Mouse (Mus musculus) ES-E14 (cell line): ENCODE measurements around the gene Avpi1. TPM values are rescaled to one million over a fixed set of nuclear protein-coding genes. Genes with fewer than 3 reads are reported as not detected.

ENCODE experiments used
- DNase-seq: peaks from one replicate; pipeline ENCODE4 v3.0.0-alpha.2; 2013; ENCODE audit warnings: low read depth, low spot score
- H3K27ac ChIP-seq: 2 replicates; pipeline ENCODE4 v1.5.1; 2012; ENCODE audit warnings: low read depth, mild to moderate bottlenecking, low read length, moderate library complexity, mixed read lengths; ENCODE audit not compliant: poor library complexity, insufficient read depth, severe bottlenecking
- H3K36me3 ChIP-seq: 2 replicates; pipeline ENCODE4 v1.6.1; 2012; ENCODE audit warnings: mild to moderate bottlenecking, low read length, moderate library complexity, mixed read lengths; ENCODE audit not compliant: control insufficient read depth, poor library complexity, insufficient read depth, severe bottlenecking
- H3K4me1 ChIP-seq, 2 experiments: fragments of 150-350 bp in 1 of 2; sonication (generic) in 1 of 2; 2 replicates each; pipeline ENCODE4 v1.6.1; 2012; ENCODE audit warnings: low read length in 2 of 2, mild to moderate bottlenecking in 1 of 2, mixed read lengths in 1 of 2; ENCODE audit not compliant: control insufficient read depth in 2 of 2, insufficient read depth in 2 of 2, poor library complexity in 1 of 2
- H3K4me3 ChIP-seq, 2 experiments: fragments of 150-350 bp in 1 of 2; sonication (generic) in 1 of 2; 2 replicates each; pipeline ENCODE4 v1.5.1; 2012; ENCODE audit warnings: low read length in 2 of 2, low read depth in 1 of 2, mild to moderate bottlenecking in 1 of 2, mixed read lengths in 1 of 2; ENCODE audit not compliant: insufficient read depth in 1 of 2, poor library complexity in 1 of 2, severe bottlenecking in 1 of 2
- H3K9ac ChIP-seq: 2 replicates; pipeline ENCODE4 v1.6.1; 2012; ENCODE audit warnings: low read depth, mild to moderate bottlenecking, low read length, mixed read lengths; ENCODE audit not compliant: poor library complexity, insufficient read depth, severe bottlenecking
- H3K9me3 ChIP-seq: fragments of 150-350 bp; sonication (generic); 2 replicates; pipeline ENCODE4 v1.6.1; 2012; ENCODE audit warnings: low read depth, mild to moderate bottlenecking, low read length; ENCODE audit not compliant: control insufficient read depth, insufficient read depth
- CHD2 ChIP-seq: IDR thresholded peaks from 2 replicates; pipeline ENCODE4 v1.6.1; 2014; ENCODE audit warnings: mild to moderate bottlenecking, low read depth, low read length, inconsistent platforms
- HCFC1 ChIP-seq: IDR thresholded peaks from 2 replicates; pipeline ENCODE4 v1.6.1; 2012; ENCODE audit warnings: low read length, inconsistent platforms, borderline replicate concordance; ENCODE audit not compliant: insufficient read depth
- MAFK ChIP-seq: IDR thresholded peaks from 2 replicates; pipeline ENCODE4 v1.6.1; 2014; ENCODE audit warnings: mild to moderate bottlenecking, low read depth, low read length, inconsistent platforms; ENCODE audit not compliant: insufficient read depth
- ZC3H11A ChIP-seq: IDR thresholded peaks from 2 replicates; pipeline ENCODE4 v1.6.1; 2012; ENCODE audit warnings: low read depth, mild to moderate bottlenecking, inconsistent platforms, low read length, borderline replicate concordance
- ZNF384 ChIP-seq: IDR thresholded peaks from 2 replicates; pipeline ENCODE4 v1.6.1; 2012; ENCODE audit warnings: low read depth, low read length, inconsistent platforms
- in situ Hi-C, 2 experiments: fragments of 600-800 bp; cut with MboI; formaldehyde crosslinking; loops; one replicate each; pipeline ENCODE4 v1.15.1; 2025; ENCODE audit warnings: low sequenced_read_pairs in 2 of 2, inconsistent platforms in 1 of 2; ENCODE audit not compliant: unreplicated experiment in 2 of 2
- total RNA-seq: library from RNA; depleted of rRNA; stranded (reverse); fragments of 300-350 nt; gene quantifications from 2 replicates; pipeline ENCODE4 v1.2.3, GENCODE M21; 2012; rRNA removed

Gene Avpi1
- total RNA-seq: 98.8 and 99.2 TPM in 2 replicates

GRCm38 (mm10) chr19:42128787-42129508, at the start of gene Avpi1:
TSS of gene Avpi1 (minus strand) at chr19:42129059.
- in situ Hi-C loops: no loop called here
- Histone ChIP-seq H3K9ac (peak within 1 kb of the TSS; percentile 94), H3K36me3 (peaks cover 13% of the 10 kb centered on the region), H3K9me3 (no peaks in the 10 kb centered on the region), H3K4me1 (peaks cover 26% of the 10 kb centered on the region in 2 experiments), H3K4me3 (peak within 1 kb of the TSS; percentile 85 to 100), H3K27ac (peak within 1 kb of the TSS; percentile 87)
- DNase-seq: peak; percentile 100
- TF ChIP-seq ZC3H11A (no peak), MAFK (no peak), ZNF384 (no peak), CHD2 (0 out of 2 replicates have a peak, but pooled peaks have one; percentile 52)

DNA sequence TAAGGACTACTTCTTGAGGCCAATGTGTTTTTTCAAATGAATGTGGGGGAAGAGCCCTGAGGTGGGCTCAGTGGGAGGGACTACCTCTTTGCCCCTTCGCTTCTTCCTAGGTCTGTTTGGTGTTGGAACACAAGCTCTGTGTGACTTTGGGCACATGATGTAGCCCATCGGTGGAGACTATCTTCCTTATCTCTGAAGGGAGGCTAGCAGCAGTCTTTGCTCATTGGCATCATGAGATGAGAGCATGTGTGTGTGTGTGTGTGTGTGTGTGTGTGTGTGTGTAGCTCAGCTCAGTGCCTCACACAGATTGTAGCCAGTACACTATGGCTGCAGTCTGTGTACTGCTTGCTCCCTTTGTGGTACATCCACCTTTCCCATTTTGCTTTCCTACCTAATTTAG, 48.6 kb upstream of the Avpi1 start:
- Histone ChIP-seq H3K4me3 (no peak overlapping the region), H3K27ac (no peak overlapping the region), H3K9ac (no peak overlapping the region), H3K9me3 (no peaks in the 10 kb centered on the region), H3K36me3 (peaks cover 7% of the 10 kb centered on the region; the same call in 1 of the 2 replicates), H3K4me1 (peaks cover 0 to under 1% of the 10 kb centered on the region in 2 experiments; a peak in 1 of 4 replicates)
- in situ Hi-C loops: no loop called here
- no peak for DNase-seq
- TF ChIP-seq ZNF384 (no peak), ZC3H11A (no peak), MAFK (no peak), CHD2 (no peak), HCFC1 (no peak)

GRCm38 (mm10) chr19:42176841-42177240, 48.0 kb upstream of the Avpi1 start:
- no peak overlapping the region for H3K4me3 ChIP-seq
- in situ Hi-C loops: no loop called here
- TF ChIP-seq CHD2 (no peak), ZC3H11A (no peak), MAFK (no peak), HCFC1 (no peak), ZNF384 (no peak)
- H3K27ac ChIP-seq: no peak overlapping the region
- no peaks in the 10 kb centered on the region for H3K4me1 ChIP-seq
- peaks cover 7% of the 10 kb centered on the region; the same call in 1 of the 2 replicates for H3K36me3 ChIP-seq
- no peaks in the 10 kb centered on the region for H3K9me3 ChIP-seq
- H3K9ac ChIP-seq: no peak overlapping the region
- DNase-seq: no peak

DNA sequence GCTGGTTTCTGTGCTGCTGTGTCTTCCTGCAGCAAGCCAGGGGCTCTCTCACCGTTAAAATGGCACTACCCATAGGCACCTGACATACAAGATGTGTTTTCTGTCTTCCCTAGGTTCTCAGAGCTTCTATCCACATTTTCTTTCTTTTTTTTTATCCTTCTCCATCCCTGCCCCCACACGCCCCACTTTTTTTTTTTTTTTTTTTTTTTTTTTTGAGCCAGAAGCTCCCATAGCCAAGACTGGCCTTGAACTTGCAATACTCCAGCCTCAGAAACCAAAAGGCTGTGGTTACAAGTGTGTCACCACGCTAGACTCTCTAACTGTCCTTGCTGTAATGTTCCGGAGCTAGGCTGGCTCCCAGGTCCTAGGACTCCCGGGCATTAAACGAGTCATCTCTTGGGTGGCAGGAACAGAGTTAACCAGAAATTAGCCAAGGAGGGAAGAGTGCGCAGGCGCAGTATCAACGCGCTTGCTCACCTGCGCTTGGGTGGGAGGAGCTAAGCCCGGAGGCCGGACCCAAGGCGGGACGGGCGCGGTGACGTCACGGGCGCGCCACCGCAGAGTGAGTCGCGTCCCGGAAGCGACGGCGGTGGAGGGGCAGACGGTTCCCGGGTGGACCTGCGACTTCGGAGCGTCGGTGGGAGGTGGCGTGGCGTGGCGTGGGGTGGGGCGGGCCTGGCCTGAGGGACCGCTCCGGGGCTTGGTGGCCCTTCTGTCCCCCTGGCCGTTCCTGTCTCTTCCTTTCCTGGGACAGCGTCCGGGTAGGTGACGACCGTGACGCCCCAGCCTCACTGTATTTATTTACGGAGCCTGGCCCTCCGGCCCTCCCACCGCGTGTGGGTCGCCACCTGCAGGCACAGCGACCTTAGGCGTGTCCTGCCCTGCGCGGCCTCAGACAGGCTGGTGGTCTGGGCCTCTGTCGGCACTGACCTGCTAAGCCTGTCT, 41.4 kb upstream of the Avpi1 start:
- in situ Hi-C loops: no loop called here
- TF ChIP-seq HCFC1 (peak; percentile 71), ZNF384 (peak; percentile 64; the same call in 1 of the 2 replicates), ZC3H11A (no peak)

More for the DNA sequence above, 41.4 kb upstream of the Avpi1 start:
- Histone ChIP-seq H3K36me3 (no peaks in the 10 kb centered on the region), H3K27ac (no peak overlapping the region), H3K9ac (peak overlapping the region; percentile 85), H3K4me3 (peak overlapping the region; percentile 80 to 97), H3K9me3 (no peaks in the 10 kb centered on the region), H3K4me1 (peaks cover 0 to 3% of the 10 kb centered on the region in 2 experiments; a peak in 1 of 4 replicates)
- DNase-seq: peak; percentile 90
